Comparison of ENCODE assay signal across 25 mouse cellular contexts in genomic region chr15:70507046-70507818, GRCm38 (mm10).
DNase-seq lines count a peak whose midpoint lies in the region; ATAC-seq and TF ChIP-seq lines count a peak whose summit lies in the region.
"Had no signal": no experiment of that assay in that cellular context is flagged by ENCODE, and none has a peak within 500 bp of the region (broad histone marks: within the 10 kb centered on the region; RNA-seq: fewer than 3 reads in every experiment).

No protein-coding gene starts in this region.

- H3K27me3 ChIP-seq in limb, embryonic 14.5 days (ENCODE audit: control insufficient read depth, insufficient read depth, low read length): no peaks in the 10 kb centered on the region
- no peaks in the 10 kb centered on the region for H3K27me3 ChIP-seq in limb, embryonic 10.5 days (ENCODE audit: low read depth, poor library complexity, severe bottlenecking)
- no peaks in the 10 kb centered on the region for H3K27me3 ChIP-seq in embryonic facial prominence, embryonic 14.5 days (replicated peaks; ENCODE audit: control insufficient read depth, insufficient read depth, low read length)
- H3K27me3 ChIP-seq: forebrain, embryonic 15.5 days; intestine, embryonic 15.5 days; liver, embryonic 15.5 days; midbrain, embryonic 15.5 days had no signal

- H3K9me3 ChIP-seq in limb, embryonic 14.5 days (ENCODE audit: control insufficient read depth, low read length): no peaks in the 10 kb centered on the region
- no peaks in the 10 kb centered on the region for H3K9me3 ChIP-seq in limb, embryonic 10.5 days (replicated peaks)
- H3K9me3 ChIP-seq in embryonic facial prominence, embryonic 14.5 days (ENCODE audit: control insufficient read depth, low read length): no peaks in the 10 kb centered on the region
- H3K9me3 ChIP-seq: forebrain, embryonic 10.5 days; forebrain, embryonic 15.5 days; intestine, embryonic 15.5 days; liver, embryonic 15.5 days; midbrain, embryonic 15.5 days had no signal

- no peak overlapping the region for H3K4me2 ChIP-seq in limb, embryonic 14.5 days (replicated peaks; ENCODE audit: low read depth, low read length, severe bottlenecking)
- no peak overlapping the region for H3K4me2 ChIP-seq in embryonic facial prominence, embryonic 14.5 days (ENCODE audit: low read depth, low read length)
- H3K4me2 ChIP-seq: forebrain, embryonic 15.5 days; intestine, embryonic 15.5 days; liver, embryonic 15.5 days; lung, embryonic 14.5 days; midbrain, embryonic 15.5 days had no signal

- no peak overlapping the region for H3K27ac ChIP-seq in limb, embryonic 14.5 days (replicated peaks; ENCODE audit: low read depth, low read length)
- H3K27ac ChIP-seq in limb, embryonic 10.5 days: no peak overlapping the region
- no peak overlapping the region for H3K27ac ChIP-seq in embryonic facial prominence, embryonic 14.5 days (replicated peaks; ENCODE audit: low read depth, low read length)
- H3K27ac ChIP-seq: forebrain, embryonic 10.5 days; forebrain, embryonic 15.5 days; hindbrain, postnatal 0 days; intestine, embryonic 15.5 days; kidney, postnatal 0 days; liver, embryonic 15.5 days; midbrain, embryonic 15.5 days had no signal

- DNase-seq in limb, embryonic 14.5 days (ENCODE audit: low spot score): peak; percentile 50
- DNase-seq in limb, embryonic 10.5 days (ENCODE audit: low spot score): no peak
- DNase-seq in embryo, embryonic 11 days: peak; percentile 5
- peak; percentile 85 for DNase-seq in embryonic facial prominence, embryonic 14.5 days (ENCODE audit: low spot score)
- no peak for DNase-seq in left cerebral cortex, adult 9 months (ENCODE audit: low spot score in 2 of 2)
- no peak for DNase-seq in heart, postnatal 14 days
- DNase-seq: adrenal gland, postnatal 14 days; cerebellum, adult 2 months; cerebellum, postnatal 14 days; gastrocnemius, postnatal 10 days; kidney, adult 2 months; kidney, postnatal 4 days; layer of hippocampus, postnatal 36 days; lung, embryonic 14.5 days; lung, postnatal 14 days; right cerebral cortex, postnatal 14 days had no signal

- no peaks in the 10 kb centered on the region for H3K4me1 ChIP-seq in limb, embryonic 14.5 days (ENCODE audit: control insufficient read depth, insufficient read depth, low read length)
- H3K4me1 ChIP-seq in limb, embryonic 10.5 days: no peaks in the 10 kb centered on the region
- no peaks in the 10 kb centered on the region for H3K4me1 ChIP-seq in embryonic facial prominence, embryonic 14.5 days (ENCODE audit: control insufficient read depth, insufficient read depth, low read length)
- H3K4me1 ChIP-seq: forebrain, embryonic 15.5 days; intestine, embryonic 15.5 days; liver, embryonic 15.5 days; midbrain, embryonic 15.5 days had no signal

- no peak for TF ChIP-seq POLR2A in limb, embryonic 14.5 days (IDR thresholded peaks at IDR 0.05; ENCODE audit: borderline replicate concordance, extremely low read depth, insufficient read depth, insufficient read length)

- H3K36me3 ChIP-seq in limb, embryonic 14.5 days (ENCODE audit: control insufficient read depth, insufficient read depth, low read length): no peaks in the 10 kb centered on the region
- H3K36me3 ChIP-seq in limb, embryonic 10.5 days: no peaks in the 10 kb centered on the region
- H3K36me3 ChIP-seq in embryonic facial prominence, embryonic 14.5 days (ENCODE audit: control insufficient read depth, insufficient read depth, low read length): no peaks in the 10 kb centered on the region
- H3K36me3 ChIP-seq: forebrain, embryonic 10.5 days; forebrain, embryonic 15.5 days; intestine, embryonic 15.5 days; liver, embryonic 15.5 days; midbrain, embryonic 15.5 days had no signal

- WGBS in limb, embryonic 14.5 days: 65% methylated on average over 2 of the region's 2 CpGs
- 79% methylated on average over 2 of the region's 2 CpGs for WGBS in limb, embryonic 10.5 days
- WGBS in embryonic facial prominence, embryonic 14.5 days: 40% methylated on average over 2 of the region's 2 CpGs

- H3K4me3 ChIP-seq in limb, embryonic 14.5 days (replicated peaks; ENCODE audit: low read length): no peak overlapping the region
- no peak overlapping the region for H3K4me3 ChIP-seq in limb, embryonic 10.5 days
- no peak overlapping the region for H3K4me3 ChIP-seq in embryonic facial prominence, embryonic 14.5 days (ENCODE audit: low read depth, low read length)
- H3K4me3 ChIP-seq: forebrain, embryonic 10.5 days; forebrain, embryonic 15.5 days; intestine, embryonic 15.5 days; liver, embryonic 15.5 days; midbrain, embryonic 15.5 days had no signal

- peak; percentile 62; the same call in 1 of the 2 replicates for ATAC-seq in limb, embryonic 14.5 days (ENCODE audit: low FRiP score, low read depth)
- ATAC-seq in embryonic facial prominence, embryonic 14.5 days (ENCODE audit: low read depth): peak; percentile 78
- no peak for ATAC-seq in cerebellum, adult (ENCODE audit: insufficient number of reproducible peaks, low FRiP score, low TSS enrichment)
- ATAC-seq: CD4-positive, CD25-positive, alpha-beta regulatory T cell, adult 4 months; forebrain, embryonic 15.5 days; hindbrain, postnatal 0 days; intestine, embryonic 15.5 days; midbrain, embryonic 15.5 days had no signal

- H3K9ac ChIP-seq in limb, embryonic 14.5 days (ENCODE audit: low read depth, low read length, severe bottlenecking): no peak overlapping the region
- H3K9ac ChIP-seq in embryonic facial prominence, embryonic 14.5 days (ENCODE audit: low read depth, low read length): no peak overlapping the region
- H3K9ac ChIP-seq: forebrain, embryonic 15.5 days; intestine, embryonic 15.5 days; liver, embryonic 15.5 days; lung, embryonic 14.5 days; midbrain, embryonic 15.5 days had no signal

- intact Hi-C loops in heart, postnatal 14 days (cut with DNase I): no loop called here

Comparison
In these comparisons a context has a peak if more than half of its experiments do, and no peak if none do; other contexts are left out.
1. DNase-seq: peak in limb, embryonic 14.5 days (single experiment), embryo, embryonic 11 days (single experiment) and embryonic facial prominence, embryonic 14.5 days (single experiment); none in limb, embryonic 10.5 days (single experiment), left cerebral cortex, adult 9 months (0 of 2) and heart, postnatal 14 days (0 of 2).